Mouse (Mus musculus) adrenal gland, adult (tissue): ENCODE results near the gene Mrpl4.

Source experiments
- DNase-seq, 2 experiments: peaks; one replicate each; pipeline ENCODE4 v3.0.0; 2022 to 2023; ENCODE audit warnings: low spot score in 1 of 2; ENCODE audit not compliant: inconsistent age in 2 of 2

Gene Mrpl4

GRCm38 (mm10) chr9:21002627-21003551, at the start of gene Mrpl4:
Mrpl4 (plus strand) TSS chr9:21002738.
- DNase-seq, result peak; percentile 89 to 96

DNA sequence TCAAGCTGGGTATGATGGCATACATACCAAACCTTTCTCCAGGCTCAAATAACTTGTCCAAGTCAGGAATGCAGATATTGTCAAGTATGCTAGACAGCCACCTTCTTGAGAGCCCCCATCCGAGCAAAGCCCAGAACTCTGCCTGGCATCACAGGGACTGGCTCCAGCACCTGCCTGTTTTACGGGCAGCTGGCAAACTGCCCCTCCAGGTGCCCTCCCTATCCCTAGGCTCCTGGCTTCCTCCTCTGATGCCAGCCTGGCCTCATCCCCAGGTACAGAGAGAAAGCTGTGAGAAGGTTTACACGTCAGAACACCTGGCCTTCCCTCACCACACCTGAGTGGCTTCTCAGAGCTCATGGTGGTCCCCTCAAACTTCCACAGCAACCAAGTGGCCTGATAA, 45.5 kb upstream of the Mrpl4 start:
- no peak for DNase-seq

DNA sequence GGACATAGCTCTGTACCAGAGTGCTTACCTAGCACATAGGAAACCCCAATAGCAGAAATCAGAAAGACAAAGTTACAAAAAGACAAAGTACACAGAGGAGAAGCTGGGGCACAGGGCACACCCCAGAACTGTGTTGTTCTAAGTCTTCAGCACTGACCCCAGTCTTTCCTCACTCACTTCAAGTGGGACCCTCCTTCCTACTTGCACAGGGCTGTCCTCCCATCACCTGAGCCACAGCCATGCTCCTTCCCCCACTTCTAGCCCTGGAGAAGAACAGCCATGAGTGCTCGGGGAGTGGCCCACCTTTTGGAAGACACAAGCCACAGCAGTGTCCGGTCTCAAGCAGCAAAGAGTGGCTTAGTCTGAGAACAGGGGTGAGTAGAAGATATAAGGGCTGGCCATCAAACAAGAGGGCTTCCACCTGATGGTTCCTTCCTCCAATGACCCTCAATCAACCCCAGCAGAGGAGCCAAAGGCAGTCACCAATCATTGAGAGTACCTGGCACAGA, 43.1 kb upstream of the Mrpl4 start, which contains the start of gene Dnmt1:
TSS of gene Dnmt1 (minus strand) at position 459 of the 509 bp plus-strand sequence.
- DNase-seq, result no peak

DNA sequence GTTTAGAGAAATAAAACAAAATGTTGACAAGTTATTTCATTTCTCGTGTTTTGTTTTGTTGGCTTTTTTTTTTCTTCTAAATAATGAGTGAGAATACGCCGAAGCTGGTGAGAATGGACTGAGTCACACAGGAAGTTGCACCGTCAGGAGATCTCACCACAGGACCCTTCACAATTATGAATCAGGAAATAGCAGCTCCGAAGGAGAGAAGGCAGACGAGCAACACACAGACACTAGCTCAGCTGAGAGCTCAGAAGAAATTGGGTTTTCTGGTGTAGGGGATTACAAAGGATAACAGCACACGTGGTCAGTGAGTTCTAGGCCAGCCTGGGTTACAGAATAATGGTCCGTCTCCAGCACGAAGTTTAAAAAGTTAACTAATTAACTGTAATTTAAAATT, 41.0 kb upstream of the Mrpl4 start:
- DNase-seq, result no peak

DNA sequence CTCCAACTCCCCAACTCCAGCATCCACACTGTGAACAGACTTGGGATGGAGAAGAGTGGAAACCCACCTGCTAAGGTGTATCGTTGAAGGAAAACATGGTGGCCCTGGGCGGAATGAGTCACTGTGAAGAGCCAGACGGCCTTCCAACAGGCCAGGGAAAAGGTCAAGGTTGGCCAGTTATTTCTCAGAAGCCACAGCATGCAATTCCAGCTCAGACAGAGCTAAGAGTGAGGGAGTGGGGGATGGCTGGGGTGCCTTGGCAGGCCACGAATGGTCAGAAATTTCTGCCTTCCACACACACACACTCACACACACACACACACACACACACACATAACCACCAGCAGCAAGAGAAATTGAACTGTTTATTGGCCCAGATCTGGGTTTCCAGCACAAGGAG, 36.9 kb upstream of the Mrpl4 start:
- DNase-seq, result peak; percentile 87 to 93

DNA sequence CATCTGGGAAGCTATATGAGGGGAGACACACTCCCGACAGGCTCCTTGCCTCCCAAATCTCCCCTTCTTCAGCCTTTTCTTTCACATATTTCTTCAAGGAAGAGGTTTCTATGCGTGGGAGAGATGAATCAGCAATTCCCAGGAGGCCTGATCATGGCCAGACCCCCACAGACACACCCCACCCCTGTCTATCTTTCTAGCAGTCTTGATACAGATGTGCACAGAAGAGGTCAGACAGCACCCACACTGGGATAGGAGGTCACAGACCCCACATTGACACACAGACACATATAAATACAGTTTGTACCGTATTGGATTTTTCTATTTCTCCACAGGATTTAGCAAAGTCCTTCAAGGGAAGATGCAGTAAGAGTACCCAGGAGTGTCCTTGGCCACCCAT, 36.5 kb upstream of the Mrpl4 start:
- DNase-seq, result peak in 1 of 2 experiments; percentile 30

- DNase-seq, result peak; percentile 24 to 61
These were observed 35.8 kb upstream of the Mrpl4 start for GRCm38 (mm10) chr9:20966747-20967146.

DNA sequence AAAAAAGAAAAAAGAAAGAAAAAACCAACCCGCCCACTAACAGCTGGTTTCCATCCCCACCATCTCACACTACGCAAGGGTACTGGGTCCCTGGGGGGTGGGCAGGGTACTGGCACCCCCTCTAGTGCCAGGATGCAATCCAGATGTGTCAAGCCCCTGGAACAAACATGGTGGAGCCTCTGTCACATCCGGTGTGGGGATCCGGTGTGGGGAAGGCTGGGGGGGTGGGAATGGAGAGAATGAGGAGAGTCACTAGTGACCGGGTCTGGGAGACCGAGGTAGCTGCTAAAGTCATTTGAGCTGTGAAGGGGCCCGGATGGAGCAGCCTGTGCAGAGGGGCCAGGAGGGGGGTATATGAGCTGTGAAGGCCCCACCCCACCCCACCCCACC, 30.8 kb upstream of the Mrpl4 start:
- peak in 1 of 2 experiments; percentile 64 for DNase-seq

- DNase-seq, result peak; percentile 51 to 82
These were observed 30.2 kb upstream of the Mrpl4 start for GRCm38 (mm10) chr9:20972141-20972992.

DNA sequence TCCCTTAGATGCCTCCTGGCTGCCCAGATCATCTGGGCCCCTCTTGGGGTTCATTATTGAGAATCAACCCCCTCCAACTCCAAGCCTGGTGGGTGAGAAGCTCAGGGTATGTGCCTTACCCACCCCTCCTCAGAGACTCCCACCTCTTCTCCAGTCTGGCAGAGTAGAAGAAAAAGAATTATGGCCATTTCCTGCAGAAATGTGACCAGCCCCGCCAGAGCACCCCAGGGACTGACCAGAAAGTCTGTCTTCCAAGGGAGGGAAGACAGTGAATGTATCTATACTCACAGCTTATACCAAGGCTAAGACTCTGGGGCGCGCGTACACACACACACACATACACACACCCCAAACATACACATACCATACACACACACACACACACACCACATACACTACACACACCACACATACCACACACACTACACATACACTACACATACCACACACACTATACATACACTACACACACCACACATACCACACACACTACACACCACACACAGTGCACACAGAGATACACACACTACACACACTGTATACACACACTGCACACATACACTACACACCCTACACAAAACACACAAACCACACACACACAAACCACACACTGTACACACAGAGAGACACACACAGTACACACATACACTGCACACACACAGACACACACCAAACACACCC, 29.4 kb upstream of the Mrpl4 start:
- DNase-seq, result no peak

GRCm38 (mm10) chr9:20973682-20974075, 28.9 kb upstream of the Mrpl4 start:
- DNase-seq, result peak; percentile 33 to 56

GRCm38 (mm10) chr9:20975431-20976215, 26.9 kb upstream of the Mrpl4 start:
- peak; percentile 68 to 79 for DNase-seq

DNA sequence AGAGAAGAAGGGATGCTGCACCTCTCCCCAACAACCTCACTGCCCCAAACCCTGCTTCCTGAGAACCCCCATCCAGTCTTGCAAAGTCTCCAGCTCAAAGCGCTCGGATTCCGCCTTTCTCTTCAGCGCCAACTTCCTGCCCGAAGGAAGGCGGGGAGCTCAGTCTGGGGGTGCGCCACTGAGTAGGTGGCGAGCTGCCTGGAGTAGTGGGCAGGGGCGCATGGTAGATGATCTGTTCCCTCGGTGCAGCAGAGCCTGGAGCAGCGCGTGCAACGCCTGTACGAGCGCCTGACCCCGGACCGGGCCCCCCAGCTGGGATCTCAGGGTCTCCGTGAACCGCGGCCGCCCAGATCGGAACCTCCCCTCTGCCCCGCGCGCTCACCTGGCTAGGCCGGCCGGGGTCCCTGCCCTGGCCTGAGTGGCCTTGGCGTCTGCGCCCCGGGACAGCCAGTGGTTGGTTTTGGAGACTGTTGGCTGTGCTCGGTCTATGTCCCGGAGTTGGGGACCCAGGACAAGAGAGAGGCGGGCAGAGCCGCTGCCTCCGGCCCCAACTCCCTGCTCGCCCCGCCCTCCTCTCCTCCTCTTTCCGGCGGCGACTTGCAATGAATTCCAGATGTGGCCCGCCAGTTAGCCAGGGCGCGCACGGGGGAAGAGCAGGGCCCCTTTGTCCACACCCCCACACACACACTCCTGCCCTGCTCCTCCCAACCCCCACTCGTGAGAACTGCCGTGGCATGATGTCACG, 26.1 kb upstream of the Mrpl4 start, which contains the start of gene S1pr2:
TSS of gene S1pr2 (minus strand) at position 566 of the 745 bp plus-strand sequence.
- peak; percentile 90 to 95 for DNase-seq

DNA sequence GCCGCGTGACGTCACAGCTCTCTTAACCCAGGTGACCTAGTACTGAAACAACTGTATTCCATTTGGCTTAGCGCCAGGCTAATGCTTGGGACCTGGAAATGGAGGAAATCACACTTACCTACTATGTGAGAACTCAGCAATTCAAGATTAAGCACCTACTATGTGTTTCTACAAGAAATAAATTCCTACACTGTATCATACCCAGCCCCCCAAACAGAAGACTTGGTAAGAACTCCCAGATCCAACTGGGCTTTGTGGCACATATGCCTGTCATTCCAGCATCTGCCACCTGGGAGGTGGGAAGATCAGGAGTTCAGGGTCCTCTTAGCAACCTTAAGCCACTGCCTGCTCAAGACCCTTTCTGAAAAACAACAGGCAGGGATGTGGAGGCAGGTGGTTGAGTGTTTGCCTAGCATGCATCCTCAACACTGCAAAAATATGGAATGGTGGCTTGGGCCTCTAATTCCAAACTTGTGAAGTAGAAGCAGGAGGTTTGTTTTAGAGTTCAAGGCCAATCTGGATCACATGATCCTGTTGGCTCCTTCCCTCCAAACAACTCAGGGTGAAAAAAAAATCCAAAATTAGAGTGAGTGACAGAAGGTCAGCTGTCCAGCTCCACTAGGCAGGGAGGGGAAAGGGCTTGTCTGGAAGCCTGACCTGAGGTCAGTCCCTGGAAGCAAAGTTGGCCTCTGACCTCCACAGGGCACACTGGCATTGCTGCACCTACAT, 25.4 kb upstream of the Mrpl4 start:
- DNase-seq, result no peak

GRCm38 (mm10) chr9:20978409-20979095, 24.0 kb upstream of the Mrpl4 start:
- DNase-seq, result no peak

DNA sequence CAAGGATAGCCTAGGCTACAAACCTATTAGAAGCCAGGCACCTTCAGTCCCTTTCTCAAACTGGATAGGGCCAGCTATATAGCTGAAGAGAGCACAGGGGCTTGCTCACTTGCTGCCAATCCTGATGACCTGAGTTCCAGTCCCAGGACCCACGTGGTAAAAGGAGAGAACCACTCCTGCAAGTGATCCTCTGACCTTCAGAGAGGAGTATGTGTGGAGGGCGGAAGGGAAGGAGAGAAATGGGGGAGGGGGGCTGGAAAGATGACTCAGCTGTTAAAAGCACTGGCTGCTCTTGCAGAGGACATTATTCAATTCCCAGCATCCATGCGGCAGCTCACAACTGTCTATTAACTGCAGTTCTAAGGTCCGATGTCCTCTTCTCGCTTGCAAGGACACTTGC, 23.4 kb upstream of the Mrpl4 start:
- peak; percentile 29 to 41 for DNase-seq

DNA sequence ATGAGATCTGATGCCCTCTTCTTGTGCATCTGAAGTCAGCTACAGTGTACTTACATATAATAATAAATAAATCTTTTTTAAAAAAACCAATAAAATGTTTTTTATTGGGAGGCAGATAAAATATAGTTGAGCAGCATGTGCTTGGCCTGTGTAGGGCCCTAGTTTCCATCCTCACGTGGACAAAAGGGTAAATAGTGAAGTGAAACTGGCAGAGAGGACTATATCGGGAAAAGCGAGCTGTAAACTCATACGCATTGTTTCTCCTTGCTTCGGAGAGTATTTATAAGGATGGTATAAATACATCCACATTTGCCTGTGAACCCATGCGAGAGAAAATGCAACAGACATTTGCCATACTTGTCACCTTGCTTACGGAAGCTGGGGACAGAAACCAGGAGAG, 22.8 kb upstream of the Mrpl4 start:
- DNase-seq, result no peak

GRCm38 (mm10) chr9:20982171-20982570, 20.4 kb upstream of the Mrpl4 start:
- DNase-seq, result no peak
